Mouse (Mus musculus): ENCODE measurements at regions not wholly inside any gene's neighbourhood (a gene's known extent, or its start where the extent isn't known, plus 50 kb on each side); places are given as distances from the start of the nearest gene placed in this dataset.

DNA sequence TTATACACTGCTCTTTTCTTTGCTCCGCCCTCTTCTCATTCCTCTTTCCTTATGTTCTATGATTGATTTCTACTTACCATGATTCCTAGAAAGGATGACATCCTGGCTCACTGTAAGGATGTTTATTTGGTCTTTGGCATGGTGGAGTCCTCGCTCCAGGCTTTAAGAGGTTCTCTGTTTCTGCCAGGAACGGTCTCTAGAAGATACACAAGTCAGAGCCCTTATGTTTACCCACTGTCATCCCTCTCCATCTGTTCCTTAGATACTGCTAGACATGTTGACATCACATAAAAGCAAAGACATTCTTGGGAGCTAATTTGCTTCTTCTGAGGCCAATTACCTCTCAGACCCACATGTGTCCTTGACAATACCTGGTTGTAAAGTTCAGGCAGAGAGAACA, 552.9 kb downstream of the Gm16223 start:
- TF ChIP-seq POLR2A (IDR thresholded peaks at IDR 0.05; ENCODE audit: extremely low read depth, insufficient read depth, low read length) (no peak), CTCF (IDR thresholded peaks at IDR 0.05; ENCODE audit: extremely low read depth, insufficient read depth, low read length) (no peak)
